Mouse (Mus musculus) kidney, postnatal 10 days (tissue): ENCODE measurements at regions not wholly inside any gene's neighbourhood (a gene's known extent, or its start where the extent isn't known, plus 50 kb on each side); places are given as distances from the start of the nearest gene placed in this dataset.

ENCODE experiments used
- DNase-seq: peaks from one replicate; pipeline ENCODE4 v3.0.0; 2021; ENCODE audit warnings: mixed read lengths

GRCm38 (mm10) chr1:124652251-124652861, 607.0 kb upstream of the Dpp10 start:
- no peak for DNase-seq

- DNase-seq, result no peak
These were observed 589.9 kb upstream of the Dpp10 start for GRCm38 (mm10) chr1:124635246-124635768.

GRCm38 (mm10) chr1:124630084-124630483, 584.7 kb upstream of the Dpp10 start:
- no peak for DNase-seq

GRCm38 (mm10) chr1:124584620-124585019, 539.3 kb upstream of the Dpp10 start:
- no peak for DNase-seq
